Mouse (Mus musculus) right cerebral cortex, postnatal 14 days (tissue): Measurements from ENCODE around the gene Nfasc.

Source experiments
- DNase-seq: peaks from one replicate; pipeline ENCODE4 v3.0.0; 2022

The Nfasc gene

GRCm38 (mm10) chr1:132537736-132538135, 203.9 kb downstream of the Nfasc start:
- no peak for DNase-seq

GRCm38 (mm10) chr1:132536416-132536815, 205.2 kb downstream of the Nfasc start:
- DNase-seq, result no peak

GRCm38 (mm10) chr1:132535541-132535940, 206.1 kb downstream of the Nfasc start:
- DNase-seq, result no peak

- DNase-seq, result no peak
Observed at GRCm38 (mm10) chr1:132533840-132534239, 207.8 kb downstream of the Nfasc start.

GRCm38 (mm10) chr1:132532521-132532920, 209.1 kb downstream of the Nfasc start:
- no peak for DNase-seq

GRCm38 (mm10) chr1:132530631-132531191, 210.9 kb downstream of the Nfasc start:
- no peak for DNase-seq

GRCm38 (mm10) chr1:132528647-132529334, 212.8 kb downstream of the Nfasc start:
- DNase-seq, result no peak

GRCm38 (mm10) chr1:132528071-132528470, 213.5 kb downstream of the Nfasc start:
- no peak for DNase-seq

GRCm38 (mm10) chr1:132525832-132526231, 215.8 kb downstream of the Nfasc start:
- DNase-seq, result peak; percentile 75

GRCm38 (mm10) chr1:132523920-132524319, 217.7 kb downstream of the Nfasc start:
- no peak for DNase-seq

- DNase-seq, result no peak
Observed at GRCm38 (mm10) chr1:132523048-132523447, 218.5 kb downstream of the Nfasc start.

GRCm38 (mm10) chr1:132520764-132521163, 220.8 kb downstream of the Nfasc start:
- peak; percentile 66 for DNase-seq

- DNase-seq, result no peak
Observed at GRCm38 (mm10) chr1:132519734-132520133, 221.9 kb downstream of the Nfasc start.

- DNase-seq, result no peak
Observed at GRCm38 (mm10) chr1:132518621-132519020, 223.0 kb downstream of the Nfasc start.

- DNase-seq, result no peak
Observed at GRCm38 (mm10) chr1:132516776-132517175, 224.8 kb downstream of the Nfasc start.

- no peak for DNase-seq
Observed at GRCm38 (mm10) chr1:132515339-132515738, 226.3 kb downstream of the Nfasc start.
